Mouse (Mus musculus): ENCODE data around the gene Nos1ap.

DNA sequence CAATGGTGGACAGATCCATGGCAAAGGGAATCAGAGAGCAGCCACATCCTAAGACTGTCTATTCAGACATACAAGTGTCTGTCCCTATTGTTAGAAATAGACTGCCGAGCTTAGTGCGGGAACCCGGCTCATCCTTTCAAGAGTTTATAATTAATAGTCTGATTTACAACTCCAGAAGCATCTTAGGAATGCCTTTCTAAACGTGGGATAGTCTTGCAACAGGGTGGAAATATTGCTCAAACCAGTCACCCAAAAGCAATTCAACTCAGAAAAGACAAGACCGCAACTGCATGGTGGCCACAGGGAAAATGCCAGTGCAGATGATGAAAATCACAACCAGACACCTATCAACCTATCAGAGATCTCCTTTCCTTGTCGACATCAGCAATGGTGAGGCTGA lies 173.5 kb downstream of the Nos1ap start:
- no peak for TF ChIP-seq POLR2A (IDR thresholded peaks at IDR 0.05; ENCODE audit: extremely low read depth, insufficient read depth, low read length)
- no peak for TF ChIP-seq CTCF (IDR thresholded peaks at IDR 0.05; ENCODE audit: extremely low read depth, insufficient read depth, low read length)
